Mouse (Mus musculus) embryonic stem cell, embryonic (primary cell): ENCODE data around the gene Aqp2.

Experiments
- CTCF ChIA-PET, 4 experiments: fragments of 300-600 bp in 2 of 4; fragments of 350-600 bp in 2 of 4; sonication (Branson Sonifier 250); formaldehyde crosslinking; loops; one replicate each; lab custom pipeline; 2022; ENCODE audit warnings: inconsistent platforms in 2 of 4; lab: Charles Lee
- POLR2A ChIA-PET, 4 experiments: fragments of 300-600 bp in 2 of 4; fragments of 350-600 bp in 2 of 4; sonication (Branson Sonifier 250); formaldehyde crosslinking; loops; one replicate each; lab custom pipeline; 2022; ENCODE audit warnings: antibody characterized with exemption in 4 of 4, inconsistent platforms in 1 of 4; lab: Charles Lee

The Aqp2 gene

GRCm38 (mm10) chr15:99600986-99601822 is 22.3 kb downstream of the Aqp2 start, which contains the start of gene Aqp6:
Aqp6 (plus strand) TSS chr15:99601400.
- CTCF ChIA-PET: interaction anchor here (0.5 to 2.3 kb wide), 17 partner anchors 8 to 1012 kb away, joined by 3 to 11 read pairs (median 3); partner anchors contain the start of genes Atf1 (in 1 of the 4) and Cox14 (in 1 of the 4)
- POLR2A ChIA-PET: interaction anchor here in 3 of 4 experiments (0.5 to 2.0 kb wide), 19 partner anchors 9 to 479 kb away, joined by 3 to 8 read pairs (median 3); partner anchors contain the start of genes Cox14 (in 2 of the 3), Racgap1 (in 2 of the 3) and Gm17349 (in 1 of the 3)

- POLR2A ChIA-PET: interaction anchor here in 3 of 4 experiments (0.6 to 2.0 kb wide), 11 partner anchors 11 to 479 kb away, joined by 3 to 8 read pairs (median 3); partner anchors contain the start of genes Aqp5 (in 1 of the 3), Cox14 (in 1 of the 3) and Gm17349 (in 1 of the 3)
- CTCF ChIA-PET: interaction anchor here in 1 of 4 experiments (0.5 to 1.9 kb wide), 4 partner anchors 9 to 76 kb away, joined by 3 to 6 read pairs (median 4); no protein-coding TSS in a partner anchor
Measured at GRCm38 (mm10) chr15:99601823-99602120, 22.9 kb downstream of the Aqp2 start.

- ChIA-PET POLR2A (interaction anchor here in 3 of 4 experiments (0.6 to 2.0 kb wide), 11 partner anchors 12 to 478 kb away, joined by 3 to 8 read pairs (median 3); partner anchors contain the start of genes Aqp5 (in 1 of the 3) and Cox14 (in 1 of the 3)), CTCF (interaction anchor here in 1 of 4 experiments (1.0 to 1.1 kb wide), 2 partner anchors 9 to 76 kb away, joined by 4 to 5 read pairs; no protein-coding TSS in a partner anchor)
Measured at GRCm38 (mm10) chr15:99602206-99602820, 23.5 kb downstream of the Aqp2 start.

- ChIA-PET POLR2A (interaction anchor here in 2 of 4 experiments (1.0 to 1.4 kb wide), 2 partner anchors 13 to 66 kb away, joined by 3 to 4 read pairs; partner anchors contain the start of gene Aqp5 (in 1 of the 2)), CTCF (interaction anchor here in 2 of 4 experiments (0.5 to 0.8 kb wide), 2 partner anchors 75 to 188 kb away, joined by 4 read pairs; no protein-coding TSS in a partner anchor)
Measured at GRCm38 (mm10) chr15:99603216-99603615, 24.4 kb downstream of the Aqp2 start.

GRCm38 (mm10) chr15:99605595-99605994 is 26.7 kb downstream of the Aqp2 start:
- CTCF ChIA-PET: interaction anchor here in 2 of 4 experiments (0.6 to 2.6 kb wide), 3 partner anchors 9 to 73 kb away, joined by 3 to 11 read pairs (median 5); no protein-coding TSS in a partner anchor
- POLR2A ChIA-PET: interaction anchor here in 1 of 4 experiments (1.2 kb wide), 1 partner anchor 16 kb away, joined by 3 read pairs; no protein-coding TSS in a partner anchor

- ChIA-PET POLR2A (interaction anchor here in 1 of 4 experiments (0.6 kb wide), 1 partner anchor 58 kb away, joined by 3 read pairs; no protein-coding TSS in a partner anchor), CTCF (interaction anchor here in 2 of 4 experiments (0.6 to 2.6 kb wide), 3 partner anchors 10 to 234 kb away, joined by 3 to 11 read pairs (median 9); no protein-coding TSS in a partner anchor)
Measured at GRCm38 (mm10) chr15:99606515-99606914, 27.7 kb downstream of the Aqp2 start.

GRCm38 (mm10) chr15:99607388-99608113 is 28.7 kb downstream of the Aqp2 start:
- CTCF ChIA-PET: interaction anchor here in 3 of 4 experiments (0.6 to 2.6 kb wide), 4 partner anchors 11 to 1602 kb away, joined by 3 to 11 read pairs (median 4); no protein-coding TSS in a partner anchor
- POLR2A ChIA-PET: no interaction called here

- CTCF ChIA-PET: interaction anchor here in 2 of 4 experiments (0.6 to 2.6 kb wide), 8 partner anchors 8 to 1059 kb away, joined by 3 to 11 read pairs (median 4); partner anchors contain the start of gene Aqp6 (in 1 of the 2)
- POLR2A ChIA-PET: interaction anchor here in 1 of 4 experiments (1.0 to 1.4 kb wide), 2 partner anchors 9 to 10 kb away, joined by 3 read pairs; no protein-coding TSS in a partner anchor
Measured at GRCm38 (mm10) chr15:99608382-99609125, 29.7 kb downstream of the Aqp2 start.

- POLR2A ChIA-PET: interaction anchor here in 2 of 4 experiments (0.6 to 1.6 kb wide), 4 partner anchors 10 to 566 kb away, joined by 3 to 4 read pairs (median 4); no protein-coding TSS in a partner anchor
- CTCF ChIA-PET: interaction anchor here (0.6 to 3.0 kb wide), 7 partner anchors 10 to 189 kb away, joined by 3 to 21 read pairs (median 6); partner anchors contain the start of gene Aqp6 (in 1 of the 4)
Measured at GRCm38 (mm10) chr15:99611563-99611962, 32.7 kb downstream of the Aqp2 start.

- ChIA-PET CTCF (interaction anchor here in 2 of 4 experiments (0.7 to 2.4 kb wide), 3 partner anchors 19 to 774 kb away, joined by 3 to 15 read pairs (median 4); partner anchors contain the start of gene Cox14 (in 1 of the 2)), POLR2A (interaction anchor here in 3 of 4 experiments (0.6 to 1.6 kb wide), 6 partner anchors 13 to 92 kb away, joined by 3 to 6 read pairs (median 4); partner anchors contain the start of genes Aqp6 (in 1 of the 3) and Racgap1 (in 1 of the 3))
Measured at GRCm38 (mm10) chr15:99614273-99614672, 35.4 kb downstream of the Aqp2 start.

- POLR2A ChIA-PET: interaction anchor here (0.6 to 1.6 kb wide), 9 partner anchors 13 to 180 kb away, joined by 3 to 6 read pairs (median 3); partner anchors contain the start of genes Aqp6 (in 1 of the 4) and Racgap1 (in 1 of the 4)
Measured at GRCm38 (mm10) chr15:99614753-99615152, 35.9 kb downstream of the Aqp2 start.

GRCm38 (mm10) chr15:99615246-99615645 is 36.4 kb downstream of the Aqp2 start:
- POLR2A ChIA-PET: interaction anchor here (0.6 to 1.6 kb wide), 7 partner anchors 18 to 179 kb away, joined by 3 to 6 read pairs (median 3); partner anchors contain the start of gene Racgap1 (in 1 of the 4)
- CTCF ChIA-PET: interaction anchor here in 3 of 4 experiments (1.0 to 2.4 kb wide), 3 partner anchors 20 to 199 kb away, joined by 4 to 15 read pairs (median 5); partner anchors contain the start of gene Cox14 (in 1 of the 3)

More at GRCm38 (mm10) chr15:99614753-99615152, 35.9 kb downstream of the Aqp2 start:
- CTCF ChIA-PET: interaction anchor here in 3 of 4 experiments (0.7 to 2.4 kb wide), 4 partner anchors 19 to 774 kb away, joined by 3 to 15 read pairs (median 4); partner anchors contain the start of gene Cox14 (in 1 of the 3)

- ChIA-PET POLR2A (interaction anchor here in 1 of 4 experiments (1.1 to 1.5 kb wide), 3 partner anchors 10 to 73 kb away, joined by 3 to 5 read pairs (median 3); no protein-coding TSS in a partner anchor), CTCF (interaction anchor here in 3 of 4 experiments (0.6 to 1.5 kb wide), 3 partner anchors 23 to 117 kb away, joined by 3 read pairs; no protein-coding TSS in a partner anchor)
Measured at GRCm38 (mm10) chr15:99618595-99618994, 39.7 kb downstream of the Aqp2 start.

GRCm38 (mm10) chr15:99619821-99620220 is 41.0 kb downstream of the Aqp2 start:
- POLR2A ChIA-PET: interaction anchor here in 2 of 4 experiments (0.9 to 2.7 kb wide), 5 partner anchors 12 to 28 kb away, joined by 3 to 10 read pairs (median 4); no protein-coding TSS in a partner anchor
- CTCF ChIA-PET: interaction anchor here in 2 of 4 experiments (0.8 to 2.3 kb wide), 5 partner anchors 23 to 59 kb away, joined by 3 to 9 read pairs (median 5); no protein-coding TSS in a partner anchor

- ChIA-PET CTCF (interaction anchor here in 2 of 4 experiments (0.6 to 0.9 kb wide), 3 partner anchors 10 to 104 kb away, joined by 3 to 6 read pairs (median 3); partner anchors contain the start of gene Cox14 (in 1 of the 2)), POLR2A (interaction anchor here in 3 of 4 experiments (0.6 to 1.9 kb wide), 5 partner anchors 11 to 29 kb away, joined by 3 to 6 read pairs (median 3); partner anchors contain the start of gene Racgap1 (in 2 of the 3))
Measured at GRCm38 (mm10) chr15:99622063-99622462, 43.2 kb downstream of the Aqp2 start.
